Comparison of ENCODE assay signal across 15 mouse cellular contexts in the genomic region with DNA sequence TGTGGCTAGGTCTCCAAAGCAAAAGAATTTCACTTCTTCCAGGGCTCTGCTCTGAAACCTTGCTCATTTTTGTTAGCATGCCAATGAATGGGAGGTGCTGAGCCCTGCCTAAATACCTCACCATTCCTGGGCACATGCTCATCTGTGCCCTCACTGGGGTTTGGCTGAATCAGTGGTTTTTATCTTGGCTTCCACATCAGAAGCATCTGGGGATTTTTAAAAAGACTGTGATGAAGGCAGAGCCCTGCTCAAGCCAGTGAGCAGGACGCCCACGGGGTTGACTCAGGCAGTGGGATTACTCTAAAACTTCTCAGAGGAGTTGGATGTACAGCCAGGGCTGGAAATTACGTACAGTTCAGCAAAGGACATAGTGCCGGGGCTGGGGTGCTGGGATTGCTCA. TPM values are rescaled to one million over a fixed set of nuclear protein-coding genes. Genes with fewer than 3 reads are reported as not detected.
DNase-seq lines count a peak whose midpoint lies in the region; ATAC-seq and TF ChIP-seq lines count a peak whose summit lies in the region.
"Had no signal": no experiment of that assay in that cellular context is flagged by ENCODE, and none has a peak within 500 bp of the region (broad histone marks: within the 10 kb centered on the region; RNA-seq: fewer than 3 reads in every experiment).

No protein-coding gene starts in this region.

- no peak for ATAC-seq in intestine, embryonic 14.5 days (replicated peaks; ENCODE audit: low FRiP score, low TSS enrichment, low read depth)
- ATAC-seq in intestine, postnatal 0 days, result no peak
- ATAC-seq in hindbrain, embryonic 14.5 days (ENCODE audit: low FRiP score), result no peak

- peak overlapping the region; percentile 33; the same call in 1 of the 2 replicates for H3K27ac ChIP-seq in intestine, embryonic 14.5 days (ENCODE audit: low read depth)
- no peak overlapping the region for H3K27ac ChIP-seq in intestine, postnatal 0 days (ENCODE audit: low read depth, low read length)
- no peak overlapping the region for H3K27ac ChIP-seq in hindbrain, embryonic 14.5 days
- H3K27ac ChIP-seq: embryonic facial prominence, embryonic 12.5 days; heart, adult 2 months; neural tube, embryonic 15.5 days had no signal

- H3K9ac ChIP-seq in intestine, embryonic 14.5 days (ENCODE audit: low read length), result no peak overlapping the region
- no peak overlapping the region for H3K9ac ChIP-seq in intestine, postnatal 0 days (ENCODE audit: low read depth, low read length)
- H3K9ac ChIP-seq in hindbrain, embryonic 14.5 days, result no peak overlapping the region
- H3K9ac ChIP-seq: embryonic facial prominence, embryonic 12.5 days; neural tube, embryonic 15.5 days had no signal

- WGBS in intestine, embryonic 14.5 days, result 78% methylated on average over 4 of the region's 4 CpGs
- WGBS in intestine, postnatal 0 days, result 79% methylated on average over 4 of the region's 4 CpGs
- 69% methylated on average over 4 of the region's 4 CpGs for WGBS in hindbrain, embryonic 14.5 days

- DNase-seq in intestine, embryonic 14.5 days (ENCODE audit: low spot score), result no peak
- DNase-seq in 3T3-L1 (ENCODE audit: low read depth, low spot score), result peak; percentile 98
- peak; percentile 53 for DNase-seq in CD4-positive, CD25-positive, alpha-beta regulatory T cell, adult 2 months (ENCODE audit: low read depth, low spot score)
- DNase-seq in induced T-regulatory cell, adult 2 months (ENCODE audit: low read depth), result peak; percentile 30
- DNase-seq in thymus, adult 18-20 months, result no peak
- no peak for DNase-seq in hindbrain, embryonic 14.5 days (ENCODE audit: low spot score)
- DNase-seq in neural tube, embryonic 10.5 days (ENCODE audit: extremely low spot score, low spot score), result no peak
- DNase-seq: adrenal gland, postnatal 25 days; cerebellum, adult 9-10 months; heart, adult 2 months; kidney, adult 18-20 months; thymus, postnatal 36 days had no signal

- H3K4me1 ChIP-seq in intestine, embryonic 14.5 days (replicated peaks; ENCODE audit: control insufficient read depth, insufficient read depth, low read length), result peaks cover 34% of the 10 kb centered on the region
- H3K4me1 ChIP-seq in intestine, postnatal 0 days (replicated peaks; ENCODE audit: control insufficient read depth, insufficient read depth, low read length), result no peaks in the 10 kb centered on the region
- no peaks in the 10 kb centered on the region for H3K4me1 ChIP-seq in hindbrain, embryonic 14.5 days (replicated peaks; ENCODE audit: control insufficient read depth, insufficient read depth, low read length)

- H3K27me3 ChIP-seq in intestine, embryonic 14.5 days (replicated peaks; ENCODE audit: control insufficient read depth, insufficient read depth, low read length), result no peaks in the 10 kb centered on the region
- H3K27me3 ChIP-seq in intestine, postnatal 0 days (replicated peaks; ENCODE audit: control insufficient read depth, insufficient read depth, low read length), result no peaks in the 10 kb centered on the region
- H3K27me3 ChIP-seq in hindbrain, embryonic 14.5 days (ENCODE audit: control insufficient read depth, insufficient read depth, low read length), result no peaks in the 10 kb centered on the region
- H3K27me3 ChIP-seq: embryonic facial prominence, embryonic 12.5 days; neural tube, embryonic 15.5 days had no signal

- H3K9me3 ChIP-seq in intestine, embryonic 14.5 days (ENCODE audit: control insufficient read depth, low read length), result no peaks in the 10 kb centered on the region; the same call in 1 of the 2 replicates
- no peaks in the 10 kb centered on the region for H3K9me3 ChIP-seq in intestine, postnatal 0 days (ENCODE audit: control insufficient read depth)
- no peaks in the 10 kb centered on the region for H3K9me3 ChIP-seq in hindbrain, embryonic 14.5 days (ENCODE audit: control insufficient read depth, low read length)
- H3K9me3 ChIP-seq: embryonic facial prominence, embryonic 12.5 days; neural tube, embryonic 15.5 days had no signal

- no peak overlapping the region for H3K4me3 ChIP-seq in intestine, embryonic 14.5 days (ENCODE audit: low read depth, low read length)
- no peak overlapping the region for H3K4me3 ChIP-seq in intestine, postnatal 0 days (ENCODE audit: low read depth, low read length)
- H3K4me3 ChIP-seq in hindbrain, embryonic 14.5 days (replicated peaks; ENCODE audit: low read length), result no peak overlapping the region
- H3K4me3 ChIP-seq: embryonic facial prominence, embryonic 12.5 days; heart, adult 2 months; neural tube, embryonic 15.5 days had no signal

- H3K36me3 ChIP-seq in intestine, embryonic 14.5 days (ENCODE audit: control insufficient read depth, insufficient read depth, low read length), result peaks cover 38% of the 10 kb centered on the region
- H3K36me3 ChIP-seq in intestine, postnatal 0 days (ENCODE audit: control insufficient read depth, insufficient read depth), result peaks cover 18% of the 10 kb centered on the region
- H3K36me3 ChIP-seq in hindbrain, embryonic 14.5 days (replicated peaks; ENCODE audit: control insufficient read depth, insufficient read depth), result no peaks in the 10 kb centered on the region
- H3K36me3 ChIP-seq: neural tube, embryonic 15.5 days had no signal

- no peak overlapping the region for H3K4me2 ChIP-seq in intestine, embryonic 14.5 days (ENCODE audit: low read length)
- H3K4me2 ChIP-seq in intestine, postnatal 0 days (replicated peaks; ENCODE audit: low read depth), result no peak overlapping the region
- no peak overlapping the region for H3K4me2 ChIP-seq in hindbrain, embryonic 14.5 days (replicated peaks)
- H3K4me2 ChIP-seq: embryonic facial prominence, embryonic 12.5 days; neural tube, embryonic 15.5 days had no signal

- TF ChIP-seq CTCF in intestine, postnatal 0 days (IDR thresholded peaks at IDR 0.05; ENCODE audit: low read depth), result no peak

RNA-seq across cellular contexts. Expression of a gene that starts 22.3 kb away (rescaled TPM):
- polyA plus RNA-seq in intestine, embryonic 14.5 days (2014; fragmentation: Nextera tagmentation; extraction: Ambion mirVana), result 37.0 and 39.4 TPM in 2 replicates
- polyA plus RNA-seq in intestine, postnatal 0 days (2015; fragmentation: Nextera tagmentation; extraction: Ambion mirVana), result 16.0 and 16.1 TPM in 2 replicates
- polyA plus RNA-seq in hindbrain, embryonic 14.5 days (2014; fragmentation: Nextera tagmentation; extraction: Ambion mirVana), result 10.9 and 11.4 TPM in 2 replicates

Comparison
In these comparisons a context has a peak if more than half of its experiments do, and no peak if none do; other contexts are left out.
1. DNase-seq: peak in 3T3-L1 (single experiment), CD4-positive, CD25-positive, alpha-beta regulatory T cell, adult 2 months (single experiment) and induced T-regulatory cell, adult 2 months (single experiment); none in intestine, embryonic 14.5 days (single experiment), thymus, adult 18-20 months (0 of 2), hindbrain, embryonic 14.5 days (single experiment) and neural tube, embryonic 10.5 days (single experiment).